In genomic region chr12:52818588-52818987, GRCm38 (mm10) we compare ENCODE assay signal across 9 mouse cellular contexts.
DNase-seq lines count a peak whose midpoint lies in the region; ATAC-seq lines count a peak whose summit lies in the region.
"Had no signal": no experiment of that assay in that cellular context is flagged by ENCODE, and none has a peak within 500 bp of the region (broad histone marks: within the 10 kb centered on the region; RNA-seq: fewer than 3 reads in every experiment).

No protein-coding gene starts in this region.

- 0 out of 2 replicates have a peak, but pooled peaks cover 2% of the 10 kb centered on the region for H3K4me1 ChIP-seq in heart, embryonic 15.5 days (replicated peaks)
- H3K4me1 ChIP-seq in lung, embryonic 16.5 days (replicated peaks; ENCODE audit: control insufficient read depth, insufficient read depth, low read length), result no peaks in the 10 kb centered on the region
- H3K4me1 ChIP-seq: kidney, embryonic 15.5 days had no signal

- no peak for ATAC-seq in heart, embryonic 15.5 days (replicated peaks; ENCODE audit: insufficient number of reproducible peaks, insufficient read depth, low FRiP score, low read depth)
- peak; percentile 78 for ATAC-seq in lung, embryonic 16.5 days (ENCODE audit: low read depth)

- peak overlapping the region; percentile 2; the same call in 1 of the 2 replicates for H3K4me2 ChIP-seq in heart, embryonic 15.5 days
- H3K4me2 ChIP-seq in lung, embryonic 16.5 days (ENCODE audit: low read depth, low read length), result peak overlapping the region; percentile 19
- H3K4me2 ChIP-seq: kidney, embryonic 15.5 days had no signal

- H3K9ac ChIP-seq in heart, embryonic 15.5 days, result no peak overlapping the region
- H3K9ac ChIP-seq in lung, embryonic 16.5 days (ENCODE audit: low read length), result no peak overlapping the region
- H3K9ac ChIP-seq: kidney, embryonic 15.5 days had no signal

- no peaks in the 10 kb centered on the region for H3K36me3 ChIP-seq in heart, embryonic 15.5 days
- H3K36me3 ChIP-seq in lung, embryonic 16.5 days (ENCODE audit: control insufficient read depth, insufficient read depth, low read length), result no peaks in the 10 kb centered on the region
- H3K36me3 ChIP-seq: kidney, embryonic 15.5 days had no signal

- WGBS in heart, embryonic 15.5 days, result 48% methylated on average over 7 of the region's 7 CpGs
- WGBS in lung, embryonic 16.5 days, result 44% methylated on average over 7 of the region's 7 CpGs

- H3K27ac ChIP-seq in heart, embryonic 15.5 days, result peak overlapping the region; percentile 12; the same call in 1 of the 2 replicates
- H3K27ac ChIP-seq in lung, embryonic 16.5 days (ENCODE audit: low read length), result no peak overlapping the region
- H3K27ac ChIP-seq: kidney, embryonic 15.5 days had no signal

- H3K27me3 ChIP-seq in heart, embryonic 15.5 days, result no peaks in the 10 kb centered on the region
- no peaks in the 10 kb centered on the region for H3K27me3 ChIP-seq in lung, embryonic 16.5 days (ENCODE audit: control insufficient read depth, insufficient read depth, low read depth, low read length)
- H3K27me3 ChIP-seq: kidney, embryonic 15.5 days had no signal

- intact Hi-C loops in heart, postnatal 25 days (cut with DNase I), result no loop called here

- no peak for DNase-seq in heart, postnatal 25 days (ENCODE audit: low spot score)
- peak; percentile 22 for DNase-seq in urinary bladder, postnatal 14 days (ENCODE audit: low spot score)
- no peak for DNase-seq in urinary bladder, postnatal 25 days (ENCODE audit: low spot score)
- DNase-seq in telencephalon, adult 2 months (ENCODE audit: low read depth, low spot score), result peak; percentile 76
- DNase-seq in urinary bladder, adult 2 months (ENCODE audit: low spot score), result no peak
- DNase-seq in urinary bladder, postnatal 10 days (ENCODE audit: low spot score), result no peak

- H3K9me3 ChIP-seq in heart, embryonic 15.5 days (replicated peaks), result no peaks in the 10 kb centered on the region
- H3K9me3 ChIP-seq in lung, embryonic 16.5 days (ENCODE audit: control insufficient read depth, low read length), result no peaks in the 10 kb centered on the region
- H3K9me3 ChIP-seq: kidney, embryonic 15.5 days had no signal

- H3K4me3 ChIP-seq in heart, embryonic 15.5 days, result no peak overlapping the region
- no peak overlapping the region; the same call in 1 of the 2 replicates for H3K4me3 ChIP-seq in lung, embryonic 16.5 days (ENCODE audit: low read length)
- H3K4me3 ChIP-seq: kidney, embryonic 15.5 days had no signal

Comparison
In these comparisons a context has a peak if more than half of its experiments do, and no peak if none do; other contexts are left out.
1. DNase-seq: peak in urinary bladder, postnatal 14 days (single experiment) and telencephalon, adult 2 months (single experiment); none in heart, postnatal 25 days (single experiment), urinary bladder, postnatal 25 days (single experiment), urinary bladder, adult 2 months (single experiment) and urinary bladder, postnatal 10 days (single experiment).